Mouse (Mus musculus): ENCODE data around the gene Ankrd50.

- TF ChIP-seq POLR2A (IDR thresholded peaks at IDR 0.05; ENCODE audit: low read depth, low read length) (no peak), CTCF (IDR thresholded peaks at IDR 0.05; ENCODE audit: borderline replicate concordance, insufficient read depth, low read length) (no peak)
Observed at GRCm38 (mm10) chr3:38466139-38466538, 18.5 kb downstream of the Ankrd50 start.
